Mouse (Mus musculus) forebrain, embryonic 10.5 days (tissue): Measurements from ENCODE around the gene Stxbp1. TPM values are rescaled to one million over a fixed set of nuclear protein-coding genes. Genes with fewer than 3 reads are reported as not detected.
"Not testable (repeated sequence)": the region's sequence is repeated elsewhere in the genome, so short reads cannot be mapped to it uniquely, and the experiment has no call there.

Experiments
- DNase-seq: peaks from one replicate; pipeline ENCODE4 v3.0.0-alpha.2; 2017; ENCODE audit warnings: low spot score; ENCODE audit errors: extremely low spot score
- H3K27ac ChIP-seq: fragments of 300-500 bp; sonication (generic); 2 replicates; pipeline ENCODE4 v1.5.1; 2016; ENCODE audit warnings: mild to moderate bottlenecking
- H3K27me3 ChIP-seq: fragments of 300-500 bp; sonication (generic); 2 replicates; pipeline ENCODE4 v1.6.1; 2016; ENCODE audit warnings: mild to moderate bottlenecking; ENCODE audit not compliant: poor library complexity, severe bottlenecking
- H3K36me3 ChIP-seq: fragments of 300-500 bp; sonication (generic); replicated peaks from 2 replicates; pipeline ENCODE4 v1.6.1; 2016; ENCODE audit warnings: mild to moderate bottlenecking, moderate library complexity
- H3K4me1 ChIP-seq: fragments of 300-500 bp; sonication (generic); 2 replicates; pipeline ENCODE4 v1.6.1; 2016
- H3K4me3 ChIP-seq: fragments of 300-500 bp; sonication (generic); 2 replicates; pipeline ENCODE4 v1.5.1; 2016; ENCODE audit warnings: mild to moderate bottlenecking, moderate library complexity
- H3K9me3 ChIP-seq: fragments of 300-500 bp; sonication (generic); 2 replicates; pipeline ENCODE4 v1.6.1; 2016; ENCODE audit warnings: mild to moderate bottlenecking, moderate library complexity
- WGBS: fragments of 180-500 bp; shearing (Covaris S2); methylation state at CpG from one replicate; pipeline ENCODE4 v1.1.7; 2016; 5-methylcytosine and 5-hydroxymethylcytosine counted together
- polyA plus RNA-seq: library from polyadenylated mRNA; unstranded; fragments of >200 nt; fragmentation: Nextera tagmentation; extraction: Ambion mirVana; gene quantifications from 2 replicates; pipeline ENCODE4 v1.2.1, GENCODE M21; 2016

Stxbp1 gene
- polyA plus RNA-seq, 1 experiment from 2014 or later: 20.8 TPM

- Histone ChIP-seq H3K27ac (no peak overlapping the region), H3K9me3 (no peaks in the 10 kb centered on the region), H3K4me3 (no peak overlapping the region), H3K4me1 (0 out of 2 replicates have a peak, but pooled peaks cover 3% of the 10 kb centered on the region), H3K36me3 (no peaks in the 10 kb centered on the region), H3K27me3 (no peaks in the 10 kb centered on the region)
- no peak for DNase-seq
- WGBS: 90% methylated on average over 4 of the region's 4 CpGs
Observed at GRCm38 (mm10) chr2:32867354-32867753, 20.3 kb upstream of the Stxbp1 start.

DNA sequence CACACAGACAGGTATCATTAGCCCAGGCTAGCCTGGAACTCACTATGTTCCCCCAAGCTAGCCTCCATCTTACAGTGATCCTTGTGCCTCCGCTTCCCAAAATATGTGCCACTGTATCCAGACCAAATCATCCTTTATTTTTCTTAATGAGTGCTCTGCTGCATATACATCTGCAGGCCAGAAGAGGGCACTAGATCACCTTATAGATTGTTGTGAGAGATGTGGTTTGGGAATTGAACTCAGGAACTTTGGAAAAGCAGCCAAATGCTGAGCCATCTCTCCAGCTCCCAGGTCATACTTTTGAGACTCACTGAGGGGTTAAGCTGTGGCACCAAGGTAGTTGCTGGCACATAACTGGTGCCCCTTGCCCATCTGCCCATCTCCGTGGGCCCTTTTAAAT, 17.7 kb upstream of the Stxbp1 start:
- DNase-seq: no peak

DNA sequence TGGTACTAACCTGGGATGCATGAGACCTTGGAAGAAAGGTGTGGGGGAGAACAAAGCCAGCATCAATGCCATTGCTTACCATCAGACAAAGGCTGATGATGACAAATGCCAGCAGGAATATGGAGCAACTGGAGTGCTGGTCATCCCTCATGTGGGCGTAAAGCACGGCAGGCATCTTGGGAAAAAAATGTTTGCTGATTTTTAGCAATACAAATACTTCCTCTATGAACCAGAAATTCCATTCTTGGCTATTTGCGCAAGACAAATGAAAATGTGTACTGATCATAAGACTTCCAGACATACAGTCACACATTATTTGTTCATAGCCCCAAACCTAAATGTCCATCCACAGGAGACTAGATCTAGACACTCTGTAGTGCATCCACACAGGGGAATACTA, 16.3 kb upstream of the Stxbp1 start:
- WGBS: 92% methylated on average over 3 of the region's 3 CpGs
- no peaks in the 10 kb centered on the region for H3K27me3 ChIP-seq
- no peak for DNase-seq
- no peak overlapping the region for H3K27ac ChIP-seq
- no peaks in the 10 kb centered on the region for H3K4me1 ChIP-seq
- H3K9me3 ChIP-seq: no peaks in the 10 kb centered on the region
- no peak overlapping the region for H3K4me3 ChIP-seq
- H3K36me3 ChIP-seq: no peaks in the 10 kb centered on the region

More for the DNA sequence above, 17.7 kb upstream of the Stxbp1 start:
- no peak overlapping the region for H3K27ac ChIP-seq
- no peak overlapping the region for H3K4me3 ChIP-seq
- H3K27me3 ChIP-seq: no peaks in the 10 kb centered on the region
- WGBS: 67% methylated on average over 2 of the region's 2 CpGs
- H3K4me1 ChIP-seq: no peaks in the 10 kb centered on the region
- H3K9me3 ChIP-seq: no peaks in the 10 kb centered on the region
- H3K36me3 ChIP-seq: no peaks in the 10 kb centered on the region

DNA sequence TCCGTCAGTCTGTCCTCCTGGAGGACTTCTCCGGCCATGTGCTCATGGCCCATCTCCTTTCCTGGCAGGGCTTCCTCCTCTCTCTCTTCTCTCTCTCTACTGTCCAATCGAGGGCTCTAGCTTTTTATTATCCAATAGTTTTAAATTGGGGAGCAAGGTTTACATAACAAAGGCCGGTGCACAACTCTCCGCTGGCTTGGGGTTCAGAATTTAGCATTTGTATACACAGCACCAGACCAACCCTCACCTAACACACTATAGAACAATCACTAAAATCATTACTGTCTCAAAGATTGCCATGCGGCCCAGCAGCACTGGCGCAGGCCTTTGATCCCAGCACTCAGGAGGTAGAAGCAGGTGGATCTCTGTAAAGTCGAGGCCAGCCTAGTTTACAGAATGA, 13.8 kb upstream of the Stxbp1 start:
- no peak for DNase-seq
- no peak overlapping the region for H3K4me3 ChIP-seq
- no peaks in the 10 kb centered on the region for H3K27me3 ChIP-seq
- H3K27ac ChIP-seq: no peak overlapping the region
- H3K36me3 ChIP-seq: no peaks in the 10 kb centered on the region
- no peaks in the 10 kb centered on the region for H3K9me3 ChIP-seq
- H3K4me1 ChIP-seq: peaks cover 4% of the 10 kb centered on the region; the same call in 1 of the 2 replicates
- WGBS: 84% methylated on average over 8 of the region's 8 CpGs

GRCm38 (mm10) chr2:32859622-32860012, 12.6 kb upstream of the Stxbp1 start:
- no peaks in the 10 kb centered on the region for H3K9me3 ChIP-seq
- H3K4me3 ChIP-seq: no peak overlapping the region
- 75% methylated on average over 5 of the region's 5 CpGs for WGBS
- H3K27me3 ChIP-seq: no peaks in the 10 kb centered on the region
- peaks cover 4% of the 10 kb centered on the region; the same call in 1 of the 2 replicates for H3K4me1 ChIP-seq
- no peak overlapping the region; the same call in 1 of the 2 replicates for H3K27ac ChIP-seq
- no peak for DNase-seq
- no peaks in the 10 kb centered on the region for H3K36me3 ChIP-seq

DNA sequence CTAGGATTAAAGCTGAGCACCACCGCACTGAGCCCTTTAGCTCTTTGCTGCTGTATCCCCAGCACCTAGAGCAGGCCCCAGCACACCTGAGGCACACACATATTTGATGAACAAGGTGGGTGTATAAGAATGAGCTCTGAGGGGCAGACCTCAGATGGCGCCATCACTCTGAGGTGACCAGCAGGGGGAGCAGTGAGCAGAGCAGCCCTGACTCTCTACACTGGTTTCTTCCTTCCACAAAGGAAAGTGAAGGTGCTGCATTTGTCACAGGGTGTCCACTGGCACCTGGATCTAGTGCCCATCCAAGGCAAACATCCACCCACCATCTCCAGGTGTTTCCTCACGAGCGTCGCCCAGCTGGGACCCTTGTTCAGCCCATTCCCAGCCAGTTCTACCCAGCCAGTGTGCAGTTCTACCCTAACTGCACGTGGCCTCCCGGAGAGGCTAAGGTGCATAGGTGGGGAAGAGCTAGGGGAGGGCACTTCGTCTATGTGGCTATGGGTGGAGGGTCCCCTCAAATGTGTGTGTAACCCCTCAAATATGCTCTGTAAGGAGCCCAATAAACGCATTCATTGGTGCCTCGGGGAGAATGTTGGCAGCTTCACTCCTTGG, 12.1 kb upstream of the Stxbp1 start:
- H3K27ac ChIP-seq: no peak overlapping the region
- H3K36me3 ChIP-seq: no peaks in the 10 kb centered on the region
- DNase-seq: peak; percentile 57
- 46% methylated on average over 10 of the region's 10 CpGs for WGBS
- H3K4me1 ChIP-seq: peaks cover 4% of the 10 kb centered on the region; the same call in 1 of the 2 replicates
- H3K4me3 ChIP-seq: no peak overlapping the region
- no peaks in the 10 kb centered on the region for H3K27me3 ChIP-seq
- H3K9me3 ChIP-seq: no peaks in the 10 kb centered on the region

GRCm38 (mm10) chr2:32857584-32857983, 10.5 kb upstream of the Stxbp1 start:
- Histone ChIP-seq H3K27ac (no peak overlapping the region), H3K4me3 (no peak overlapping the region; the same call in 1 of the 2 replicates), H3K9me3 (no peaks in the 10 kb centered on the region), H3K4me1 (peaks cover 4% of the 10 kb centered on the region), H3K36me3 (no peaks in the 10 kb centered on the region), H3K27me3 (peaks cover 4% of the 10 kb centered on the region)
- DNase-seq: peak; percentile 84
- WGBS: 2% methylated on average over 7 of the region's 7 CpGs

GRCm38 (mm10) chr2:32855790-32856465, 8.9 kb upstream of the Stxbp1 start:
- WGBS: 53% methylated on average over 5 of the region's 5 CpGs
- DNase-seq: no peak
- peaks cover 21% of the 10 kb centered on the region for H3K27me3 ChIP-seq
- H3K9me3 ChIP-seq: no peaks in the 10 kb centered on the region
- H3K4me3 ChIP-seq: no peak overlapping the region
- no peaks in the 10 kb centered on the region for H3K36me3 ChIP-seq
- H3K4me1 ChIP-seq: peaks cover 13% of the 10 kb centered on the region
- H3K27ac ChIP-seq: no peak overlapping the region

DNA sequence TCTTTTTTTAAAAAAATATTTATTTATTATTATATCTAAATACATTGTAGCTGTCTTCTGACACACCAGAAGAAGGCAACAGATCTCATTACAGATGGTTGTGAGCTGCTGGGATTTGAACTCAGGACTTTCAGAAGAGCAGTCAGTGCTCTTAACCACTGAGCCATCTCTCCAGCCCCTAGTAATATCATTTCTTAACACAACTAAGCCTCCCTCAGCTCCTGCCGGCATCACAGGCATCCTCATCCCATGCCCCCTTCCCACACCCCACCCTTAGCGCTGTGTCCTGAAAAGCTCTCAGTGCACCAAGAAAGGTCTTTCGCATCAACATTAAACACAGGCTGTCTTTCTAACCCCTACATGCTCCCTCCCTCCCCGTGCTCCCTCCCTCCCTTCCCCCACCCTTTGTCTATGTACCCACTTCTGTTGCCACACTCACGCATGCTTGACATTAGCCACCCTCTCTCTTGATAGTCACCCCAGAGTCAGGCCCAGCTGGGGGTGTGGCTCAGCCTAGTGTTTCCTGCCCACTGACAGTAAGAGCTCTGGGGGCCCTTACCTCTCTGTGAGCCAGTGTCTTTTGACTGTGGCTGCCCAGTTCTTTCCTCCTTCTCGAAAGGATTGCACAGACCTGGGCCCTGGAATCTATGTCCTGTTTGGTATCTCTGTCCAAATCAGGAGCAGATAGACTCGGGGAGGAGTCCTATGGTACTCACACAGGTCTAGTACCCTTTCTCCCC, 8.2 kb upstream of the Stxbp1 start:
- DNase-seq: no peak
- Histone ChIP-seq H3K4me1 (peaks cover 16% of the 10 kb centered on the region), H3K36me3 (no peaks in the 10 kb centered on the region), H3K27me3 (peaks cover 26% of the 10 kb centered on the region), H3K27ac (no peak overlapping the region), H3K9me3 (no peaks in the 10 kb centered on the region), H3K4me3 (no peak overlapping the region)
- 75% methylated on average over 7 of the region's 7 CpGs for WGBS

- Histone ChIP-seq H3K9me3 (no peaks in the 10 kb centered on the region), H3K36me3 (no peaks in the 10 kb centered on the region), H3K27me3 (peaks cover 26% of the 10 kb centered on the region), H3K27ac (no peak overlapping the region), H3K4me1 (peaks cover 16% of the 10 kb centered on the region), H3K4me3 (no peak overlapping the region)
- 10% methylated on average over 8 of the region's 8 CpGs for WGBS
- peak; percentile 85 for DNase-seq
Observed at GRCm38 (mm10) chr2:32854206-32854605, 7.2 kb upstream of the Stxbp1 start.

DNA sequence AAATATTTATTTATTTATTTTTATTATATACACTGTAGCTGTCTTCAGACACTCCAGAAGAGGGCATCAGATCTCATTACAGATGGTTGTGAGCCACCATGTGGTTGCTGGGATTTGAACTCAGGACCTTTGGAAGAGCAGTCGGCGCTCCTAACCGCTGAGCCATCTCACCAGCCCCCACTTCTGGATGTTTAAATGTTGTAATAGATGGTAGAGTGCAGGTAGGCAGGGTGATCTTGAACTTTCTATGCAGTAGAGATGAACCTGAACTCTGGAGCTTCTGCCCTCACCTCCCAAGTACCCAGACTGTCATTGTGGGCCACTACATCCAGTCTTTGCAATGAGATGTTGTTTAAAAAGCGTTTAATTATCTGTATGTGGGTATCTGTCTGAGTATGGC, 6.7 kb upstream of the Stxbp1 start:
- 66% methylated on average over 4 of the region's 4 CpGs for WGBS
- H3K36me3 ChIP-seq, H3K4me3 ChIP-seq, DNase-seq, H3K27ac ChIP-seq, H3K9me3 ChIP-seq: not testable (repeated sequence)
- H3K4me1 ChIP-seq: peaks cover 16% of the 10 kb centered on the region
- peaks cover 26% of the 10 kb centered on the region for H3K27me3 ChIP-seq

GRCm38 (mm10) chr2:32852156-32852555, 5.1 kb upstream of the Stxbp1 start:
- peaks cover 26% of the 10 kb centered on the region for H3K27me3 ChIP-seq
- no peaks in the 10 kb centered on the region for H3K9me3 ChIP-seq
- H3K27ac ChIP-seq: no peak overlapping the region
- peaks cover 17% of the 10 kb centered on the region for H3K4me1 ChIP-seq
- 2% methylated on average over 20 of the region's 20 CpGs for WGBS
- peak overlapping the region; percentile 31 for H3K4me3 ChIP-seq
- peak; percentile 43 for DNase-seq
- no peaks in the 10 kb centered on the region for H3K36me3 ChIP-seq

DNA sequence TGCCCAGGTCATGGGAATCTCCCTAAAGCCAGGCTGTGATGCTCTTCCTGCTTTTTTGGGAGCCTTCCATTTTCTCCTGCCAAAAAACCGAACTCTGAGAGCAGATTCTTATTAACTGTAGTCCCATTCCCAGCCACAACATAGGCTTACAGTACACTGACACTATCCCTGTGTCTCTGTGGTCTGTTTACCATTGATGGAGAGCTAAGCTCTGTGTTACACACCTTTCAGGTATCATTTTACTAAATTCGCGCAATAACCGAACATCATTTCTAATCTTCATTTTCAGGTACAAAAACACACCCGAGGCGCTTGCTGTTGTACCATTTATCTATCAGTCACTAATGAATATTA, 400 bp upstream of the Stxbp1 start:
- H3K4me1 ChIP-seq: peaks cover 34% of the 10 kb centered on the region
- peak overlapping the region; percentile 88 for H3K4me3 ChIP-seq
- H3K27ac ChIP-seq: peak overlapping the region; percentile 87; the same call in 1 of the 2 replicates
- DNase-seq: no peak
- H3K9me3 ChIP-seq: no peaks in the 10 kb centered on the region
- H3K36me3 ChIP-seq: no peaks in the 10 kb centered on the region
- 46% methylated on average over 6 of the region's 6 CpGs for WGBS
- H3K27me3 ChIP-seq: peaks cover 32% of the 10 kb centered on the region
